ENCODE assay signal across 8 mouse cellular contexts in the genomic region with DNA sequence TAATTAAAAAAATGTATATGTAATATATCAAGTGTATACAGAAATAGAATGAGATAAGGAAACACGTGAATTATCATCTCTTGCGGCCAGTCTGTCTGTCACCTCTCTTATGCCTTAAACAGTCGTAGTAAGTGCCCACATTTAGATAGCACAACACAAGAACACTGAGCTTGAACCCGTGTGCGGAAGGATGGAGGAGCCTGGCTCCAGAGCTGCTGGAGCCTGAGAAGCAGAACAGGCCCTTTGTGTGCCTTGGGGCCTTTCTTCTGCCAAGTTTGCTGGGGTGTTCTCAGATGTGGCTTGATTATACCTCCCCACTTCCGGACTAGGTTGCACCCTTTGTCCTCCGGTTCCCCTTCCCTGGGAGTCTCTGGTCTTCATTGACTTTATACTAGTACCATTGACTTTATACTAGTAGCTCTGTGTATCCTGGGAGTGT. TPM values are rescaled to one million over a fixed set of nuclear protein-coding genes. Genes with fewer than 3 reads are reported as not detected.
DNase-seq lines count a peak whose midpoint lies in the region; ATAC-seq lines count a peak whose summit lies in the region.

No protein-coding gene starts in this region.

- peaks cover 13 to 47% of the 10 kb centered on the region in 2 experiments for H3K4me1 ChIP-seq in heart, embryonic 14.5 days (ENCODE audit: control insufficient read depth in 2 of 2, insufficient read depth in 2 of 2, low read length in 2 of 2)
- 0 out of 2 replicates have a peak, but pooled peaks cover 3% of the 10 kb centered on the region for H3K4me1 ChIP-seq in limb, embryonic 11.5 days (ENCODE audit: control insufficient read depth, insufficient read depth, low read length)
- peaks cover 19% of the 10 kb centered on the region for H3K4me1 ChIP-seq in midbrain, embryonic 11.5 days (ENCODE audit: control insufficient read depth, insufficient read depth, low read length)

- no peaks in the 10 kb centered on the region for H3K27me3 ChIP-seq in heart, embryonic 14.5 days (ENCODE audit: control insufficient read depth, insufficient read depth, low read length)
- no peaks in the 10 kb centered on the region for H3K27me3 ChIP-seq in limb, embryonic 11.5 days (ENCODE audit: control insufficient read depth, insufficient read depth, low read length)
- H3K27me3 ChIP-seq in midbrain, embryonic 11.5 days (ENCODE audit: control insufficient read depth, insufficient read depth, low read length) = no peaks in the 10 kb centered on the region

- DNase-seq in right cerebral cortex, postnatal 10 days (ENCODE audit: low spot score in 2 of 2) = peak; percentile 44 to 46
- no peak for DNase-seq in right cerebral cortex, postnatal 14 days
- peak; percentile 26 to 55 for DNase-seq in cerebellum, postnatal 14 days
- no peak for DNase-seq in limb, embryonic 11.5 days (ENCODE audit: low spot score)
- no peak for DNase-seq in midbrain, embryonic 11.5 days (ENCODE audit: low spot score, missing footprints)
- peak; percentile 77 for DNase-seq in thymus, postnatal 25 days
- no peak for DNase-seq in layer of hippocampus, postnatal 36 days

- 0 out of 2 replicates have a peak, but pooled peaks cover 3% of the 10 kb centered on the region for H3K36me3 ChIP-seq in heart, embryonic 14.5 days (ENCODE audit: control insufficient read depth, insufficient read depth, low read length)
- H3K36me3 ChIP-seq in limb, embryonic 11.5 days (ENCODE audit: control insufficient read depth, insufficient read depth, low read length) = 0 out of 2 replicates have a peak, but pooled peaks cover 1% of the 10 kb centered on the region
- H3K36me3 ChIP-seq in midbrain, embryonic 11.5 days (ENCODE audit: control insufficient read depth, insufficient read depth, low read length) = no peaks in the 10 kb centered on the region

- peak overlapping the region; percentile 54 for H3K4me2 ChIP-seq in heart, embryonic 14.5 days (ENCODE audit: low read length)
- no peak overlapping the region for H3K4me2 ChIP-seq in limb, embryonic 11.5 days (ENCODE audit: low read depth, severe bottlenecking)
- peak overlapping the region; percentile 10; the same call in 1 of the 2 replicates for H3K4me2 ChIP-seq in midbrain, embryonic 11.5 days

- H3K9ac ChIP-seq in heart, embryonic 14.5 days (ENCODE audit: low read length) = peak overlapping the region; percentile 59; the same call in 1 of the 2 replicates
- H3K9ac ChIP-seq in limb, embryonic 11.5 days (ENCODE audit: low read length) = peak overlapping the region; percentile 18; the same call in 1 of the 2 replicates
- H3K9ac ChIP-seq in midbrain, embryonic 11.5 days (ENCODE audit: low read length) = 0 out of 2 replicates have a peak overlapping the region, but pooled peaks have one; percentile 28

- H3K4me3 ChIP-seq in heart, embryonic 14.5 days (ENCODE audit: control insufficient read depth in 1 of 2, insufficient read depth in 1 of 2, low read depth in 1 of 2, low read length in 2 of 2) = no peak overlapping the region
- H3K4me3 ChIP-seq in limb, embryonic 11.5 days (ENCODE audit: low read depth, low read length) = no peak overlapping the region
- no peak overlapping the region for H3K4me3 ChIP-seq in midbrain, embryonic 11.5 days (ENCODE audit: low read depth, low read length)

- 12% methylated on average over 7 of the region's 7 CpGs for WGBS in heart, embryonic 14.5 days
- WGBS in limb, embryonic 11.5 days = 70% methylated on average over 7 of the region's 7 CpGs
- 61% methylated on average over 7 of the region's 7 CpGs for WGBS in midbrain, embryonic 11.5 days

- H3K9me3 ChIP-seq in heart, embryonic 14.5 days (ENCODE audit: control insufficient read depth, low read length) = 0 out of 2 replicates have a peak, but pooled peaks cover 3% of the 10 kb centered on the region
- no peaks in the 10 kb centered on the region for H3K9me3 ChIP-seq in limb, embryonic 11.5 days (ENCODE audit: control insufficient read depth, low read length)
- no peaks in the 10 kb centered on the region for H3K9me3 ChIP-seq in midbrain, embryonic 11.5 days (ENCODE audit: control insufficient read depth, low read length)

- ATAC-seq in heart, embryonic 14.5 days (ENCODE audit: insufficient number of reproducible peaks, insufficient read depth, low FRiP score, low read depth) = peak; percentile 65; the same call in 1 of the 2 replicates
- no peak for ATAC-seq in limb, embryonic 11.5 days (ENCODE audit: insufficient number of reproducible peaks, low FRiP score, low TSS enrichment, low read depth)
- peak; percentile 47 for ATAC-seq in midbrain, embryonic 11.5 days (ENCODE audit: low FRiP score)

- peak overlapping the region; percentile 93 to 95 for H3K27ac ChIP-seq in heart, embryonic 14.5 days (replicated peaks in 1 of 2; ENCODE audit: control insufficient read depth in 1 of 2, insufficient read depth in 1 of 2, low read depth in 2 of 2, low read length in 2 of 2)
- peak overlapping the region; percentile 85 for H3K27ac ChIP-seq in limb, embryonic 11.5 days (replicated peaks; ENCODE audit: low read depth, low read length)
- H3K27ac ChIP-seq in midbrain, embryonic 11.5 days (ENCODE audit: low read depth, low read length) = peak overlapping the region; percentile 84

RNA-seq across cellular contexts. Expression of gene Atf7ip, which starts 25.8 kb away (rescaled TPM):
- polyA plus RNA-seq in heart, embryonic 14.5 days (2014; fragmentation: Nextera tagmentation; extraction: Ambion mirVana) = 40.8 and 47.0 TPM in 2 replicates
- 49.8 and 60.1 TPM in 2 replicates for polyA plus RNA-seq in limb, embryonic 11.5 days (2014; fragmentation: Nextera tagmentation; extraction: Ambion mirVana)
- polyA plus RNA-seq in midbrain, embryonic 11.5 days (2014; fragmentation: Nextera tagmentation; extraction: Ambion mirVana) = 43.4 and 46.8 TPM in 2 replicates
- 100 to 1,000 TPM; 101 to 109 TPM for total RNA-seq in layer of hippocampus, postnatal 36 days (2021)

Comparison
In these comparisons a context has a peak if more than half of its experiments do, and no peak if none do; other contexts are left out.
1. DNase-seq: peak in right cerebral cortex, postnatal 10 days (2 of 2), cerebellum, postnatal 14 days (2 of 2) and thymus, postnatal 25 days (single experiment); none in right cerebral cortex, postnatal 14 days (single experiment), limb, embryonic 11.5 days (single experiment), midbrain, embryonic 11.5 days (single experiment) and layer of hippocampus, postnatal 36 days (0 of 2).
2. Peak in every context shown above with its lines, with median percentiles within 50 percentile points of each other: H3K27ac ChIP-seq and H3K9ac ChIP-seq.